Mouse (Mus musculus): ENCODE results near the gene Atxn10. TPM values are rescaled to one million over a fixed set of nuclear protein-coding genes. Genes with fewer than 3 reads are reported as not detected.

The Atxn10 gene
- polyA plus RNA-seq, 1 experiment from 2014 or later: 513 TPM

DNA sequence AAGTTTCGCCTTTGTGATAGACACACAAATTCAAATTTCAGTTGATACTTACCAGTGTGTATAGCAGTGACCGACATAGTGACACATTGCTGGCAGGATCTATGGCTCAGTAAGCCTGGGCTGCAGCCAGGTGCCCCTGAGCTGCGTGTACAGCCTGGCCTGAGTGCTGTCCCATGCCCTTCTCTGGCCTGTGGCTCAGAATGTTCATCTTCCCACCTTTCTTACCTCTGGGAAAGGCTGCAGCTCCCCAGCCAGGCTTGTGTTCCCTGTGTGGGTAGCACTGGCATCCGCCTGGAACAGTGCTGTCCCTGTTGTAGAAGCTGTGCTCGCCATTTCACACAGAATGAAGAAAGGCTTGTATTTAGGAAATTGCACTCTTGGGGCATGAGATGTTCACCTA lies 72.7 kb downstream of the Atxn10 start:
- no peaks in the 10 kb centered on the region for H3K9me3 ChIP-seq
- H3K27me3 ChIP-seq: no peaks in the 10 kb centered on the region
- no peak for ATAC-seq
- no peak overlapping the region for H3K4me2 ChIP-seq (replicated peaks)
- peaks cover 25% of the 10 kb centered on the region for H3K4me1 ChIP-seq (replicated peaks)
- H3K4me3 ChIP-seq (replicated peaks): no peak overlapping the region
- 93% methylated on average over 5 of the region's 5 CpGs for WGBS
- peak overlapping the region; percentile 27; the same call in 1 of the 2 replicates for H3K27ac ChIP-seq
- H3K36me3 ChIP-seq: no peaks in the 10 kb centered on the region; the same call in none of the 2 replicates
- H3K9ac ChIP-seq (replicated peaks): no peak overlapping the region

DNA sequence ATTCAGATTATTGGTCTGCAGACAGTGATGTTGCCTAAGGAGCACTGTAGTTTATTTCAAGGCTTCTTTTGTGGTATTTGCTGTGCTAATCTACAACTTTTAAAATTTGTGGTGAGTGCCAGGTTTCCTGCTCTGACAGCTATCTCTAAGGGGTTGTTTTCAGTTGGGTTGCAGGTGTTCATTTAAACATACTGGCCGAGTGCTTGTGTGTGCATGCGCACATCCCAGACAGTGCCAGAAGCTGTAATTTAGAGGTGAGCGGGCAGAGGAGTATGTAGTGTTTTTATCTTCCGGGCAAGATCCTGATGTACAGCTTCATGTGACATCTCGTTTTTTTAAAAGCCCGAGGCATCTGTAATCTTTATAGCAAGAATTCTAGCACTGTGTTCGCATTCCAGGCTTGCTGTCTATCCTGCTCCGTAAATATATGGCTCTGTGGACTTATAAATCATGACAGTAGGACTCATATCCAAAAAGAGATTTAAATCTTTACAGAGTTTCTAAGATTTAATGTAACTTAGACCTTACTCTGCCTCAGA lies 73.3 kb downstream of the Atxn10 start:
- H3K27ac ChIP-seq: no peak overlapping the region
- ATAC-seq: no peak
- 86% methylated on average over 8 of the region's 8 CpGs for WGBS
- no peaks in the 10 kb centered on the region for H3K9me3 ChIP-seq
- H3K4me1 ChIP-seq (replicated peaks): peaks cover 25% of the 10 kb centered on the region
- H3K4me3 ChIP-seq (replicated peaks): no peak overlapping the region
- H3K27me3 ChIP-seq: no peaks in the 10 kb centered on the region
- H3K4me2 ChIP-seq (replicated peaks): no peak overlapping the region
- H3K36me3 ChIP-seq: no peaks in the 10 kb centered on the region; the same call in none of the 2 replicates
- no peak overlapping the region for H3K9ac ChIP-seq (replicated peaks)

DNA sequence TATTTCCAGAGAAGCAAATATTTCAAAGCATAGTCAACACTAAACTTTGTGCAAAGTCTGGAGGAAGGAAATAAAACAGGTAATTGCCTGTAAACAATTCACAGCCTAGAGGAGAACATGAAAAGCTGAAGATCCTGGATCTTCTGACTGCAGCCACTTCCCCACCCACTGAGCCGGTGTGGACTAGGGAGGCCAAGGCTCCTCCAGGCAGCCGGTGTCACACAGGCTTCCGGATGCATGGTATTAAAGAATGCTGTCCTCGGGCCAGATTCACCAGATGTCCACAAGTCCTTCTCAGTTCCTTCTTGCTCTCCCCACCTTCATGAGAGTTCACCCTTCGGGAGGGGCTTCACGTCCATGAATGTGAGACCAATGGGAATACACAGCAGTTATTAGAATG lies 73.8 kb downstream of the Atxn10 start:
- no peak for ATAC-seq
- WGBS: 89% methylated on average over 6 of the region's 6 CpGs

DNA sequence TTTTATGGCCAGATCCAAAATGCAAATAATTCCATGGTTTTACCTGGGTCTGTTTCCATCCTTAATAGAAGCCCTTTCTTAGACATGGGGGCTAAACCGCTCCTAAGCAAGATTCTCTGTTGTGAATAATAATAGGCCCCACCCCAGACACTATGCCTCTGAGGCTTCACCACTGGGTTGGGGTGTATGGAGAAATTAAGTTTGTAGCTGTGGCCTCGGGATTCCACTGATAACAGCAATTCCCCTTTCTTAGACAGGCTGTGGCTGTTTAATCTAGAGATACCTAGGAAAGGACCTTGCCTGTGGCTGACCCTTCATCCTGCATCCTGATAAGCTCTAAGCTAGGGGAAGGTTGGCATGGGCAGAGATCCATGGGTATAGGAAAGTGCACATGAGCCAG lies 78.6 kb downstream of the Atxn10 start:
- no peak for ATAC-seq
- peaks cover 8% of the 10 kb centered on the region; the same call in 1 of the 2 replicates for H3K36me3 ChIP-seq
- no peak overlapping the region for H3K4me3 ChIP-seq (replicated peaks)
- H3K9ac ChIP-seq (replicated peaks): no peak overlapping the region
- H3K9me3 ChIP-seq: no peaks in the 10 kb centered on the region
- no peak overlapping the region for H3K27ac ChIP-seq
- no peak overlapping the region for H3K4me2 ChIP-seq (replicated peaks)
- no peaks in the 10 kb centered on the region for H3K27me3 ChIP-seq
- 0 out of 2 replicates have a peak, but pooled peaks cover 3% of the 10 kb centered on the region for H3K4me1 ChIP-seq (replicated peaks)
- 94% methylated on average over 2 of the region's 2 CpGs for WGBS

More for the DNA sequence above, 73.8 kb downstream of the Atxn10 start:
- H3K4me1 ChIP-seq (replicated peaks): peaks cover 21% of the 10 kb centered on the region
- no peak overlapping the region for H3K27ac ChIP-seq
- H3K9me3 ChIP-seq: no peaks in the 10 kb centered on the region
- H3K4me3 ChIP-seq (replicated peaks): no peak overlapping the region
- H3K36me3 ChIP-seq: no peaks in the 10 kb centered on the region; the same call in none of the 2 replicates
- no peaks in the 10 kb centered on the region for H3K27me3 ChIP-seq
- H3K9ac ChIP-seq (replicated peaks): no peak overlapping the region
- no peak overlapping the region for H3K4me2 ChIP-seq (replicated peaks)

DNA sequence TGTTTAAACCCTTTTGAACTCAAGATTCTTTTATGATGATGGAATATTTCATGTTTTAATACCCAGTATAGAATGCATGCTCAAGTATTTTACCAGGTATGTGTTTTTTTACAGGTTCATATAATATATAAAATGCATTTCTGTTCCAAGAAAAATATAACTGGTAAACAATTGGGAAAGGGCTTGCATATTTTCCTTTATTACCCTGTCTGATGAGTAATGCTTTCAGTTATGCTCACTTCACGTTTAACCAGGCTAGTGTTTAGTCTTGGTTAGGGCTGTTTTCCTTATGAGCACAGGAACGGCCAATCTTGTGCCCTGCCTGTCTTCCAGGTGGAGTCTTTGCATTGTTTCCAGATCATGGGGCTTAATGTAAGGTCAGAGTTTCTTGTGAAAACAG lies 84.6 kb downstream of the Atxn10 start:
- Histone ChIP-seq H3K4me1 (replicated peaks) (no peaks in the 10 kb centered on the region; the same call in 1 of the 2 replicates), H3K4me2 (replicated peaks) (no peak overlapping the region), H3K27me3 (no peaks in the 10 kb centered on the region), H3K27ac (no peak overlapping the region), H3K9ac (replicated peaks) (no peak overlapping the region), H3K9me3 (no peaks in the 10 kb centered on the region), H3K4me3 (replicated peaks) (no peak overlapping the region), H3K36me3 (peaks cover 2% of the 10 kb centered on the region; the same call in 1 of the 2 replicates)
- no peak for ATAC-seq
- 78% methylated on average over 2 of the region's 2 CpGs for WGBS

DNA sequence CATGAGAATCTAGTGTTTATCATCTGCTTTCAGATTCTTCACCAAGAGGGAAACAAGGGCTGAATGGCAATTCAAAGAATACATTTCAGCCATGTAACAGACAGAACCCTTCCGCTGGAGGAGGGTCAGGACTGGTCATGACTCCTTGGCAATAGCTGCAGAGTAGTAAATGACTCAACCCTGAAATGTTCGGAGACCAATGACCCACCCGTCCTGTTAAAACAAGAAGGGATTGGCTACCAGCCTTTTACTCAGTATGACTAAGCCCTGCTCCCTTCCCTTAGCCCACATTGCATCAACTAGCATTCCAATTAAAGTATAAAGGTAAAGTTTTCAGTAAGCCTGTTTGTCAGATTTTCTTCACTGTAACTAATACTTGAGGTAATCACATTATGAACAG lies 88.2 kb downstream of the Atxn10 start:
- no peaks in the 10 kb centered on the region for H3K36me3 ChIP-seq
- H3K27ac ChIP-seq: no peak overlapping the region
- no peak overlapping the region for H3K4me2 ChIP-seq (replicated peaks)
- no peaks in the 10 kb centered on the region for H3K27me3 ChIP-seq
- no peaks in the 10 kb centered on the region; the same call in 1 of the 2 replicates for H3K4me1 ChIP-seq (replicated peaks)
- WGBS: 71% methylated on average over 3 of the region's 3 CpGs
- no peak for ATAC-seq
- H3K9ac ChIP-seq (replicated peaks): no peak overlapping the region
- H3K9me3 ChIP-seq: no peaks in the 10 kb centered on the region
- no peak overlapping the region for H3K4me3 ChIP-seq (replicated peaks)

DNA sequence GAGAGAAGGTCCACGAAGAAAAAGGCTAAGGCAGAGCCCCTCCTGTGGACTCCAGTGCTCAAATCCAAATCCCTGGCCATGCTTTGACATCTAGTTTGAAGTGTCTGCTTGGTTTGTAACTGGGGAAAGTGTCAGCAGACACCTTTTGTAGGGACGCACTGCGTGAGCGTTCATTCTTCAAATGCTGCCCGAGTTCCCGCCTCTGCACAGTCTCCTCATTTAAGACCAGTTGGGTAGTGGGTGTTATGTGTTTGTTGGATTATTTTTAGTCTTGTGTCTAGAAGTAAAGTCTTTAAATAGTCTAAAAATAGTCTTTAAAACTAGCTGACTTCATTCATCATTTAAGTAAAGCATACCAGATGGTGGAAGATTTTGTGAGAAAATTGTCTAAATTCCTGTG lies 92.1 kb downstream of the Atxn10 start:
- no peaks in the 10 kb centered on the region; the same call in none of the 2 replicates for H3K4me1 ChIP-seq (replicated peaks)
- no peaks in the 10 kb centered on the region for H3K27me3 ChIP-seq
- 90% methylated on average over 6 of the region's 6 CpGs for WGBS
- no peak overlapping the region for H3K9ac ChIP-seq (replicated peaks)
- H3K27ac ChIP-seq: no peak overlapping the region; the same call in 1 of the 2 replicates
- no peaks in the 10 kb centered on the region for H3K9me3 ChIP-seq
- no peak for ATAC-seq
- H3K36me3 ChIP-seq: no peaks in the 10 kb centered on the region
- no peak overlapping the region for H3K4me2 ChIP-seq (replicated peaks)
- no peak overlapping the region for H3K4me3 ChIP-seq (replicated peaks)

DNA sequence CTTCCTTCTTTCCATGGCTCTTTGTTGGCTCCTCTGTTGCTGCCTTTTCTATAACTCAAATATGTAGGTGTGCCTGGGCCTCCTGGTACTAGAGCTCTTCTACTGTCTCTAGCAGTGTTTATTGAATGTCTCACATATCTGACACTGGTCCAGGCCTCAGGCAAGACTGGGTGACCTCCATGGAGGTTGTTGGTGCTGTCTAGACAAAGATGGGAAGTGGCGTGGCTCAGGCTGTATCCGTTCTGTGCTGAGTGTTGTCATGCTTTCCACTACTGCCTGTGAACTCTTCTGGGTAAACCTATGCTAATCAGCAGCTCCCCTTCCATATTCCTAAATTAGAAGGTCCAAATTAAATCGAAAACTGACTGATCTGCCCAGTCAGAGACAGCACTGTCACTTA lies 106.5 kb downstream of the Atxn10 start:
- H3K36me3 ChIP-seq: peaks cover 45% of the 10 kb centered on the region
- 95% methylated on average over 3 of the region's 3 CpGs for WGBS
- no peaks in the 10 kb centered on the region for H3K9me3 ChIP-seq
- no peaks in the 10 kb centered on the region for H3K27me3 ChIP-seq
- H3K4me2 ChIP-seq (replicated peaks): no peak overlapping the region
- H3K27ac ChIP-seq: no peak overlapping the region
- ATAC-seq: no peak
- no peak overlapping the region for H3K4me3 ChIP-seq (replicated peaks)
- no peak overlapping the region for H3K9ac ChIP-seq (replicated peaks)
- H3K4me1 ChIP-seq (replicated peaks): peaks cover 7% of the 10 kb centered on the region

DNA sequence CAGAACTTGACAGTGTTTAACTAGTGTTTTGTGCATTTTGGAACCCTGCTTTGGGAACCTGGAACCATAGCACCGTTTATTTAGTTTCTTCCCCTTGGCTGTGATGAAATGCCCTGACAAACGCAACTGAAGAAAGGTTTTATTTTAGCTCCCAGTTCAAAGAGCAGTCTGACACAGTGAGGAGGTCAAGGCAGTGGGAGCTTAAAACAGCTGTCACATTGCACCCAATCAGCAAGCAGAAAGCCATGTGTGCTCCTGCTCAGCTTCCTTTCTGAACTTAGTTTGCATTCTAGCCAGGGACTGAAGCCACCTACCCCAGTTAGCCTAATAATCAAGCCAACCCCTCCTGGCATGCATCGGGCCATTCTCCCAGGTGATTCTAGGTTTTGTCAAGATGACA lies 110.6 kb downstream of the Atxn10 start:
- Histone ChIP-seq H3K36me3 (peaks cover 29% of the 10 kb centered on the region), H3K4me3 (replicated peaks) (no peak overlapping the region), H3K4me2 (replicated peaks) (no peak overlapping the region), H3K27ac (no peak overlapping the region), H3K9ac (replicated peaks) (no peak overlapping the region), H3K4me1 (replicated peaks) (no peaks in the 10 kb centered on the region), H3K27me3 (no peaks in the 10 kb centered on the region), H3K9me3 (no peaks in the 10 kb centered on the region)
- no peak for ATAC-seq
- WGBS: 82% methylated on average over 3 of the region's 3 CpGs

DNA sequence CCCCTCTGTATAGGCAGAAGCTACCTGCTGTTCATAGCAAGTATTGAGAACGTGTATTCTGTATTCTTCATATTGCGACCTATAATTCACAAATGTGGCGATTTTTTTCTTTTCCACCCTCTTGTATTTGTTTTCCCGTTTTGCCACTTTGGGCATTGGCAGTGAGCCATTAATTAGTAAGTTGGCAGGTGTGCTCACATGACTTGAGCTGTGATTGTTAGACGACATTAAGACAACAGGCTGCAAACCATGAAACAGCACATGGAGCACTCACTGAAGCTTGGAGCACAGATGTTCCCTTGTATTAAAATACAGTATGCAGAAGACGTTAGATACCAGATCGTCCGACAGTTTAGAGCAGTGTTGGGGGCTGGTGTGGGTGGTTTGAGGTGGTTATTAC lies 120.8 kb downstream of the Atxn10 start:
- Histone ChIP-seq H3K9me3 (no peaks in the 10 kb centered on the region), H3K4me2 (replicated peaks) (no peak overlapping the region), H3K27ac (peak overlapping the region; percentile 86), H3K4me3 (replicated peaks) (no peak overlapping the region), H3K36me3 (peaks cover 6% of the 10 kb centered on the region), H3K27me3 (peaks cover 24% of the 10 kb centered on the region), H3K4me1 (replicated peaks) (peaks cover 81% of the 10 kb centered on the region), H3K9ac (replicated peaks) (no peak overlapping the region)
- WGBS: 55% methylated on average over 8 of the region's 8 CpGs
- ATAC-seq: no peak

DNA sequence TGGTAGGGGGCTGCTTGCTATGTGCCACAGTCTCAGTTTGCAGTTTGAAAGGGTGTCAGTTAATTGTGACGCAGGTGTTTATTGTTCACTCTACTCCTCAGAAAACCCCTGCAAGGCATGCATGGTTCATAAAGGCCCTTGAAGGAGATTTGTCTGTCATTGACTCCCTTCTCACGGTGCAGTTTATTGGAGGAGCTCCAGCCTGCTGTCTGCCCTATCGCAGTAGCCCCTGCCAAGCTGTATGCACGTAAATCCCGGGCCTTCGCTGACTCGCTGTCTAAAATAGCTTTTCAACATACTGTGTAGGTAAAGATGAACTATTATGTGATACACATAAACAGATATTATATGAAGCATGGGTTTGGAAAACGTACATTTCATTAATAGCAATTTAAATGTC lies 121.8 kb downstream of the Atxn10 start:
- WGBS: 30% methylated on average over 8 of the region's 8 CpGs
- H3K36me3 ChIP-seq: peaks cover 5% of the 10 kb centered on the region; the same call in 1 of the 2 replicates
- ATAC-seq: peak; percentile 31; the same call in 1 of the 2 replicates
- H3K4me1 ChIP-seq (replicated peaks): peaks cover 91% of the 10 kb centered on the region
- no peak overlapping the region for H3K9ac ChIP-seq (replicated peaks)
- peak overlapping the region; percentile 86 for H3K27ac ChIP-seq
- no peak overlapping the region for H3K4me2 ChIP-seq (replicated peaks)
- H3K27me3 ChIP-seq: peaks cover 24% of the 10 kb centered on the region
- no peaks in the 10 kb centered on the region for H3K9me3 ChIP-seq
- no peak overlapping the region for H3K4me3 ChIP-seq (replicated peaks)

DNA sequence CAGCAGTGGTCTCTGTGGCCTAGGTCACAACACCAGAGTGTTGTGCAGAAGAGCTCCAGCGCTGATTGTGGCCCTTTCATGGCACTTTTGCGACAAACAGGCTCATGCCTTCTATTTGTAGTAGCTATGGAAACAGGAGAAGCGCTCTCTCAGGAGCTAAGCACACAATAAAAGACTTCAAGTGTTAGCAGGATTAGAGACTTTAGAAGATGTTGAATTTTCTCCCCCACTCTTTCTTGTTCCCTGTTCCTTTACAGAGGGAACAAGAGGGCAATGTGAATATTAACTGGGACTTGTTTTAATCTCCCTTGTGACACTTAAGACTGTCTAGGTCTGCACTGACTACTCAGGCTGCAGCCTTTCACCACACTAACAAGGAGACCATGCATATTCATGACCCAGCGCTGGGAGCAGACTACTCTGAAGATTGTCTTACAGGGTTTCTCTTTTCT lies 122.6 kb downstream of the Atxn10 start:
- Histone ChIP-seq H3K36me3 (peaks cover 7% of the 10 kb centered on the region; the same call in 1 of the 2 replicates), H3K27me3 (peaks cover 18% of the 10 kb centered on the region), H3K9ac (replicated peaks) (no peak overlapping the region), H3K4me1 (replicated peaks) (peaks cover 99% of the 10 kb centered on the region), H3K9me3 (no peaks in the 10 kb centered on the region), H3K4me3 (replicated peaks) (no peak overlapping the region), H3K4me2 (replicated peaks) (peak overlapping the region; percentile 7; the same call in 1 of the 2 replicates), H3K27ac (peak overlapping the region; percentile 86)
- 3% methylated on average over 4 of the region's 4 CpGs for WGBS
- peak; percentile 67 for ATAC-seq

DNA sequence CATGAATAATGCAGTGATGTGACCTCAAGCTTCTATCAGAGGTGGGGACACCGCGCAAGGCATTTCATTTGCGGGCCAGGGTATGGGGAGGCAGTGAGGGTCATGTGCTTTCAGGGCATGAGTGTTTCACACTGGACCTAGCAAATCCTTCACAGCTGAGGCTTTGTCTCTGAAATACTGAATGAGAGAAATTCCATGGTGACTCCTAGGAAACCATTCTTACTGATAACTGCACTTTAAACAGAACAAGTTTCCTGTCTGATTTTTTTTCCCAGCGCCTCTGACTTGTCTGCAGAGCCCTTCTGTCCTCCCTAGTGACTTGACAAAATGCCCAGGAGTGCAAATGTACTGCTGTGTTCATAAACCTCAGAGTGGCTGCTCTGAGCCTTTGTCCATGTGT lies 125.5 kb downstream of the Atxn10 start:
- WGBS: 5% methylated on average over 4 of the region's 4 CpGs
- 0 out of 2 replicates have a peak, but pooled peaks cover 7% of the 10 kb centered on the region for H3K36me3 ChIP-seq
- peak; percentile 78 for ATAC-seq
- 0 out of 2 replicates have a peak overlapping the region, but pooled peaks have one; percentile 8 for H3K9ac ChIP-seq (replicated peaks)
- H3K4me3 ChIP-seq (replicated peaks): no peak overlapping the region
- peaks cover 100% of the 10 kb centered on the region for H3K4me1 ChIP-seq (replicated peaks)
- H3K27me3 ChIP-seq: no peaks in the 10 kb centered on the region
- no peak overlapping the region for H3K4me2 ChIP-seq (replicated peaks)
- no peaks in the 10 kb centered on the region for H3K9me3 ChIP-seq
- peak overlapping the region; percentile 89 for H3K27ac ChIP-seq
